Mouse (Mus musculus): ENCODE data around the gene Cactin.

GRCm38 (mm10) chr10:81354738-81355477, 34.0 kb downstream of the Cactin start:
- TF ChIP-seq CTCF (IDR thresholded peaks at IDR 0.05; ENCODE audit: borderline replicate concordance, insufficient read depth, low read length): no peak
- TF ChIP-seq POLR2A (IDR thresholded peaks at IDR 0.05; ENCODE audit: low read depth, low read length): no peak

Data from embryonic fibroblast, embryonic 13.5 days (primary cell).